In the genomic region with DNA sequence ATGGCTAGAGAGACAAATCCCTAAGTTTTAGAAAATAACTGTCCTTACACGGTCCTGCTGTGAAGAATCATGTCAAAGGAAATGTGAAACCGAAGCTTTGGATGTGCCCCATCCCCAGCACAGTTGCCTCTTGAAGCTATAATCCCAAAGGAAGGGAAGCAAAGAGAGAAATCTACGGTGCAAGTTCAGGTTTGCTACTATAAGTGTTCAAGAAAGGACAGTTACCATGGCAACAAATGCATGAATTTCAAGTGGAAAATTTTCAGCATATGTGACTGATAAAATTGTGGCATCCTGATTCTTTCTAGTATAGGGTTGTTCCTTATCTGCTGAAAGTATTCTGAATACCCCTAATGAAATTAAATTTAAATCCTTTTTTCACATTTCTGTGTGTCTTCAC, we compare ENCODE assay signal across 15 mouse cellular contexts.
DNase-seq lines count a peak whose midpoint lies in the region; ATAC-seq lines count a peak whose summit lies in the region.
"Had no signal": no experiment of that assay in that cellular context is flagged by ENCODE, and none has a peak within 500 bp of the region (broad histone marks: within the 10 kb centered on the region; RNA-seq: fewer than 3 reads in every experiment).

No protein-coding gene starts in this region.

- peak overlapping the region; percentile 32; the same call in 1 of the 2 replicates for H3K27ac ChIP-seq in hindbrain, embryonic 14.5 days
- no peak overlapping the region for H3K27ac ChIP-seq in hindbrain, embryonic 13.5 days
- peak overlapping the region; percentile 50 for H3K27ac ChIP-seq in midbrain, embryonic 14.5 days (replicated peaks; ENCODE audit: low read depth, low read length)
- H3K27ac ChIP-seq in midbrain, embryonic 13.5 days = no peak overlapping the region
- H3K27ac ChIP-seq in embryonic facial prominence, embryonic 14.5 days (replicated peaks; ENCODE audit: low read depth, low read length) = no peak overlapping the region
- H3K27ac ChIP-seq: kidney, embryonic 15.5 days; stomach, embryonic 15.5 days had no signal

- intact Hi-C loops in left cerebral cortex, postnatal 25 days (cut with DNase I) = no loop called here

- no peak overlapping the region for H3K4me3 ChIP-seq in hindbrain, embryonic 14.5 days (replicated peaks; ENCODE audit: low read length)
- H3K4me3 ChIP-seq in hindbrain, embryonic 13.5 days = no peak overlapping the region
- H3K4me3 ChIP-seq in midbrain, embryonic 14.5 days (replicated peaks; ENCODE audit: low read depth, low read length) = no peak overlapping the region
- H3K4me3 ChIP-seq in midbrain, embryonic 13.5 days (replicated peaks) = no peak overlapping the region
- no peak overlapping the region for H3K4me3 ChIP-seq in embryonic facial prominence, embryonic 14.5 days (ENCODE audit: low read depth, low read length)
- H3K4me3 ChIP-seq: kidney, embryonic 15.5 days; stomach, embryonic 15.5 days had no signal

- H3K9ac ChIP-seq in hindbrain, embryonic 14.5 days = no peak overlapping the region
- H3K9ac ChIP-seq in hindbrain, embryonic 13.5 days = no peak overlapping the region
- no peak overlapping the region for H3K9ac ChIP-seq in midbrain, embryonic 14.5 days (replicated peaks; ENCODE audit: low read length)
- no peak overlapping the region for H3K9ac ChIP-seq in midbrain, embryonic 13.5 days (replicated peaks)
- H3K9ac ChIP-seq in embryonic facial prominence, embryonic 14.5 days (ENCODE audit: low read depth, low read length) = no peak overlapping the region
- H3K9ac ChIP-seq: kidney, embryonic 15.5 days; stomach, embryonic 15.5 days had no signal

- no peaks in the 10 kb centered on the region for H3K9me3 ChIP-seq in hindbrain, embryonic 14.5 days (ENCODE audit: control insufficient read depth, low read length)
- no peaks in the 10 kb centered on the region for H3K9me3 ChIP-seq in hindbrain, embryonic 13.5 days
- no peaks in the 10 kb centered on the region for H3K9me3 ChIP-seq in midbrain, embryonic 14.5 days (ENCODE audit: control insufficient read depth, low read length)
- H3K9me3 ChIP-seq in midbrain, embryonic 13.5 days = no peaks in the 10 kb centered on the region
- no peaks in the 10 kb centered on the region for H3K9me3 ChIP-seq in embryonic facial prominence, embryonic 14.5 days (ENCODE audit: control insufficient read depth, low read length)
- H3K9me3 ChIP-seq: kidney, embryonic 15.5 days; stomach, embryonic 15.5 days had no signal

- no peak for ATAC-seq in hindbrain, embryonic 14.5 days (ENCODE audit: low FRiP score)
- no peak for ATAC-seq in hindbrain, embryonic 13.5 days (ENCODE audit: low FRiP score)
- ATAC-seq in midbrain, embryonic 14.5 days (ENCODE audit: low FRiP score, low TSS enrichment) = no peak
- ATAC-seq in midbrain, embryonic 13.5 days = no peak
- no peak for ATAC-seq in embryonic facial prominence, embryonic 14.5 days (ENCODE audit: low read depth)

- H3K36me3 ChIP-seq in hindbrain, embryonic 14.5 days (replicated peaks; ENCODE audit: control insufficient read depth, insufficient read depth) = no peaks in the 10 kb centered on the region
- H3K36me3 ChIP-seq in hindbrain, embryonic 13.5 days = no peaks in the 10 kb centered on the region
- no peaks in the 10 kb centered on the region for H3K36me3 ChIP-seq in midbrain, embryonic 14.5 days (ENCODE audit: control insufficient read depth, insufficient read depth, low read length)
- no peaks in the 10 kb centered on the region for H3K36me3 ChIP-seq in midbrain, embryonic 13.5 days
- no peaks in the 10 kb centered on the region for H3K36me3 ChIP-seq in embryonic facial prominence, embryonic 14.5 days (ENCODE audit: control insufficient read depth, insufficient read depth, low read length)
- H3K36me3 ChIP-seq: kidney, embryonic 15.5 days; stomach, embryonic 15.5 days had no signal

- DNase-seq in hindbrain, embryonic 14.5 days (ENCODE audit: low spot score) = peak; percentile 58
- peak; percentile 82 for DNase-seq in midbrain, embryonic 14.5 days
- DNase-seq in embryonic facial prominence, embryonic 14.5 days (ENCODE audit: low spot score) = peak; percentile 48
- DNase-seq in left cerebral cortex, postnatal 25 days (ENCODE audit: low spot score in 2 of 2) = peak; percentile 26 to 70
- DNase-seq in c-Kit-positive CD71-positive TER-119-positive erythroid progenitor cells, embryonic 14.5 days (ENCODE audit: low spot score) = no peak
- DNase-seq: adrenal gland, postnatal 25 days; cerebellum, adult 9-11 months; gastrocnemius, postnatal 36 days; heart, postnatal 10 days; lung, adult 2 months; lung, postnatal 36 days had no signal

- H3K4me2 ChIP-seq in hindbrain, embryonic 14.5 days (replicated peaks) = no peak overlapping the region
- no peak overlapping the region for H3K4me2 ChIP-seq in hindbrain, embryonic 13.5 days
- H3K4me2 ChIP-seq in midbrain, embryonic 14.5 days (ENCODE audit: low read length) = no peak overlapping the region
- H3K4me2 ChIP-seq in midbrain, embryonic 13.5 days (replicated peaks) = no peak overlapping the region
- no peak overlapping the region for H3K4me2 ChIP-seq in embryonic facial prominence, embryonic 14.5 days (ENCODE audit: low read depth, low read length)
- H3K4me2 ChIP-seq: kidney, embryonic 15.5 days; stomach, embryonic 15.5 days had no signal

- peaks cover 17% of the 10 kb centered on the region for H3K4me1 ChIP-seq in hindbrain, embryonic 14.5 days (replicated peaks; ENCODE audit: control insufficient read depth, insufficient read depth, low read length)
- peaks cover 5% of the 10 kb centered on the region; the same call in 1 of the 2 replicates for H3K4me1 ChIP-seq in hindbrain, embryonic 13.5 days (replicated peaks)
- peaks cover 13% of the 10 kb centered on the region; the same call in 1 of the 2 replicates for H3K4me1 ChIP-seq in midbrain, embryonic 14.5 days (ENCODE audit: control insufficient read depth, insufficient read depth, low read length)
- peaks cover 13% of the 10 kb centered on the region for H3K4me1 ChIP-seq in midbrain, embryonic 13.5 days (replicated peaks)
- H3K4me1 ChIP-seq in embryonic facial prominence, embryonic 14.5 days (ENCODE audit: control insufficient read depth, insufficient read depth, low read length) = 0 out of 2 replicates have a peak, but pooled peaks cover 2% of the 10 kb centered on the region
- H3K4me1 ChIP-seq: kidney, embryonic 15.5 days had no signal

- 44% methylated on average over 3 of the region's 3 CpGs for WGBS in hindbrain, embryonic 14.5 days
- WGBS in hindbrain, embryonic 13.5 days = 60% methylated on average over 3 of the region's 3 CpGs
- 12% methylated on average over 3 of the region's 3 CpGs for whole genome bisulfite sequencing in midbrain, embryonic 14.5 days
- WGBS in midbrain, embryonic 13.5 days = 39% methylated on average over 3 of the region's 3 CpGs
- 43% methylated on average over 3 of the region's 3 CpGs for WGBS in embryonic facial prominence, embryonic 14.5 days

- no peaks in the 10 kb centered on the region for H3K27me3 ChIP-seq in hindbrain, embryonic 14.5 days (ENCODE audit: control insufficient read depth, insufficient read depth, low read length)
- no peaks in the 10 kb centered on the region for H3K27me3 ChIP-seq in hindbrain, embryonic 13.5 days
- no peaks in the 10 kb centered on the region for H3K27me3 ChIP-seq in midbrain, embryonic 14.5 days (ENCODE audit: control insufficient read depth, insufficient read depth, low read length)
- H3K27me3 ChIP-seq in midbrain, embryonic 13.5 days = no peaks in the 10 kb centered on the region
- H3K27me3 ChIP-seq in embryonic facial prominence, embryonic 14.5 days (replicated peaks; ENCODE audit: control insufficient read depth, insufficient read depth, low read length) = no peaks in the 10 kb centered on the region
- H3K27me3 ChIP-seq: kidney, embryonic 15.5 days; stomach, embryonic 15.5 days had no signal

Comparison
In these comparisons a context has a peak if more than half of its experiments do, and no peak if none do; other contexts are left out.
1. H3K27ac ChIP-seq: peak in hindbrain, embryonic 14.5 days (single experiment) and midbrain, embryonic 14.5 days (single experiment); none in hindbrain, embryonic 13.5 days (single experiment), midbrain, embryonic 13.5 days (single experiment) and embryonic facial prominence, embryonic 14.5 days (single experiment).